Mouse (Mus musculus): ENCODE data around the gene Csnk1e. TPM values are rescaled to one million over a fixed set of nuclear protein-coding genes. Genes with fewer than 3 reads are reported as not detected.
A peak's percentile ranks its signal among the peaks of the same experiment; 100 is the strongest.
"Not testable (repeated sequence)": the region's sequence is repeated elsewhere in the genome, so short reads cannot be mapped to it uniquely, and the experiment has no call there.

The Csnk1e gene
- polyA plus RNA-seq, 1 experiment from 2014 or later = 193 TPM

GRCm38 (mm10) chr15:79477227-79477626 is 21.9 kb upstream of the Csnk1e start:
- Histone ChIP-seq H3K9ac (ENCODE audit: low read depth, low read length) (no peak overlapping the region), H3K4me2 (ENCODE audit: low read length) (no peak overlapping the region), H3K27me3 (ENCODE audit: control insufficient read depth, insufficient read depth, low read depth, low read length) (no peaks in the 10 kb centered on the region), H3K27ac (ENCODE audit: low read length) (no peak overlapping the region), H3K4me3 (ENCODE audit: low read depth, low read length) (no peak overlapping the region), H3K9me3 (replicated peaks; ENCODE audit: control insufficient read depth, low read length, poor library complexity, severe bottlenecking) (no peaks in the 10 kb centered on the region; the same call in 1 of the 2 replicates), H3K4me1 (ENCODE audit: control insufficient read depth, insufficient read depth, low read length) (no peaks in the 10 kb centered on the region), H3K36me3 (ENCODE audit: control insufficient read depth, insufficient read depth, low read length) (no peaks in the 10 kb centered on the region)
- no peak for ATAC-seq
- 64% methylated on average over 6 of the region's 6 CpGs for WGBS

GRCm38 (mm10) chr15:79473638-79474355 is 18.4 kb upstream of the Csnk1e start:
- no peak for ATAC-seq
- H3K4me2 ChIP-seq (ENCODE audit: low read length) = no peak overlapping the region
- no peaks in the 10 kb centered on the region for H3K36me3 ChIP-seq (ENCODE audit: control insufficient read depth, insufficient read depth, low read length)
- no peak overlapping the region for H3K9ac ChIP-seq (ENCODE audit: low read depth, low read length)
- no peak overlapping the region for H3K4me3 ChIP-seq (ENCODE audit: low read depth, low read length)
- no peaks in the 10 kb centered on the region for H3K27me3 ChIP-seq (ENCODE audit: control insufficient read depth, insufficient read depth, low read depth, low read length)
- WGBS = 61% methylated on average over 12 of the region's 12 CpGs
- H3K4me1 ChIP-seq (ENCODE audit: control insufficient read depth, insufficient read depth, low read length) = peaks cover 7% of the 10 kb centered on the region; the same call in 1 of the 2 replicates
- H3K27ac ChIP-seq (ENCODE audit: low read length) = no peak overlapping the region
- H3K9me3 ChIP-seq (replicated peaks; ENCODE audit: control insufficient read depth, low read length, poor library complexity, severe bottlenecking) = no peaks in the 10 kb centered on the region; the same call in 1 of the 2 replicates

GRCm38 (mm10) chr15:79473042-79473441 is 17.7 kb upstream of the Csnk1e start:
- peaks cover 7% of the 10 kb centered on the region; the same call in 1 of the 2 replicates for H3K4me1 ChIP-seq (ENCODE audit: control insufficient read depth, insufficient read depth, low read length)
- H3K9ac ChIP-seq (ENCODE audit: low read depth, low read length) = no peak overlapping the region
- WGBS = 94% methylated on average over 5 of the region's 5 CpGs
- H3K27me3 ChIP-seq (ENCODE audit: control insufficient read depth, insufficient read depth, low read depth, low read length) = no peaks in the 10 kb centered on the region
- H3K4me3 ChIP-seq (ENCODE audit: low read depth, low read length) = no peak overlapping the region
- H3K36me3 ChIP-seq (ENCODE audit: control insufficient read depth, insufficient read depth, low read length) = no peaks in the 10 kb centered on the region
- no peak overlapping the region for H3K4me2 ChIP-seq (ENCODE audit: low read length)
- ATAC-seq = no peak
- no peaks in the 10 kb centered on the region; the same call in 1 of the 2 replicates for H3K9me3 ChIP-seq (replicated peaks; ENCODE audit: control insufficient read depth, low read length, poor library complexity, severe bottlenecking)
- no peak overlapping the region for H3K27ac ChIP-seq (ENCODE audit: low read length)

GRCm38 (mm10) chr15:79471095-79471494 is 15.7 kb upstream of the Csnk1e start:
- Histone ChIP-seq H3K9ac (ENCODE audit: low read depth, low read length) (peak overlapping the region; percentile 50), H3K4me3 (ENCODE audit: low read depth, low read length) (peak overlapping the region; percentile 23), H3K4me2 (ENCODE audit: low read length) (peak overlapping the region; percentile 46), H3K27ac (ENCODE audit: low read length) (no peak overlapping the region), H3K27me3 (ENCODE audit: control insufficient read depth, insufficient read depth, low read depth, low read length) (no peaks in the 10 kb centered on the region), H3K4me1 (ENCODE audit: control insufficient read depth, insufficient read depth, low read length) (peaks cover 7% of the 10 kb centered on the region; the same call in 1 of the 2 replicates), H3K36me3 (ENCODE audit: control insufficient read depth, insufficient read depth, low read length) (no peaks in the 10 kb centered on the region), H3K9me3 (replicated peaks; ENCODE audit: control insufficient read depth, low read length, poor library complexity, severe bottlenecking) (no peaks in the 10 kb centered on the region; the same call in 1 of the 2 replicates)
- ATAC-seq = no peak
- 54% methylated on average over 10 of the region's 10 CpGs for WGBS

- Histone ChIP-seq H3K4me2 (ENCODE audit: low read length) (peak overlapping the region; percentile 46), H3K4me1 (ENCODE audit: control insufficient read depth, insufficient read depth, low read length) (peaks cover 7% of the 10 kb centered on the region; the same call in 1 of the 2 replicates), H3K36me3 (ENCODE audit: control insufficient read depth, insufficient read depth, low read length) (no peaks in the 10 kb centered on the region), H3K9ac (ENCODE audit: low read depth, low read length) (peak overlapping the region; percentile 50), H3K9me3 (replicated peaks; ENCODE audit: control insufficient read depth, low read length, poor library complexity, severe bottlenecking) (no peaks in the 10 kb centered on the region; the same call in 1 of the 2 replicates), H3K4me3 (ENCODE audit: low read depth, low read length) (peak overlapping the region; percentile 23), H3K27ac (ENCODE audit: low read length) (no peak overlapping the region), H3K27me3 (ENCODE audit: control insufficient read depth, insufficient read depth, low read depth, low read length) (no peaks in the 10 kb centered on the region)
- ATAC-seq = no peak
- WGBS = 29% methylated on average over 17 of the region's 17 CpGs
Observed at GRCm38 (mm10) chr15:79470583-79470982, 15.2 kb upstream of the Csnk1e start.

- H3K36me3 ChIP-seq (ENCODE audit: control insufficient read depth, insufficient read depth, low read length) = no peaks in the 10 kb centered on the region
- H3K4me3 ChIP-seq (ENCODE audit: low read depth, low read length) = no peak overlapping the region
- H3K27me3 ChIP-seq (ENCODE audit: control insufficient read depth, insufficient read depth, low read depth, low read length) = no peaks in the 10 kb centered on the region
- H3K27ac ChIP-seq (ENCODE audit: low read length) = no peak overlapping the region
- WGBS = 72% methylated on average over 5 of the region's 5 CpGs
- no peak overlapping the region for H3K4me2 ChIP-seq (ENCODE audit: low read length)
- H3K9ac ChIP-seq (ENCODE audit: low read depth, low read length) = no peak overlapping the region
- peaks cover 7% of the 10 kb centered on the region; the same call in 1 of the 2 replicates for H3K4me1 ChIP-seq (ENCODE audit: control insufficient read depth, insufficient read depth, low read length)
- no peaks in the 10 kb centered on the region for H3K9me3 ChIP-seq (replicated peaks; ENCODE audit: control insufficient read depth, low read length, poor library complexity, severe bottlenecking)
- ATAC-seq = no peak
Observed at GRCm38 (mm10) chr15:79469577-79469976, 14.2 kb upstream of the Csnk1e start.

GRCm38 (mm10) chr15:79466601-79467286 is 11.4 kb upstream of the Csnk1e start:
- H3K4me2 ChIP-seq (ENCODE audit: low read length) = no peak overlapping the region
- 5% methylated on average over 18 of the region's 18 CpGs for WGBS

GRCm38 (mm10) chr15:79456546-79456945 is 1.2 kb upstream of the Csnk1e start:
- peaks cover 3% of the 10 kb centered on the region; the same call in 1 of the 2 replicates for H3K27me3 ChIP-seq (ENCODE audit: control insufficient read depth, insufficient read depth, low read depth, low read length)
- 80% methylated on average over 6 of the region's 6 CpGs for WGBS
- H3K4me1 ChIP-seq (ENCODE audit: control insufficient read depth, insufficient read depth, low read length) = peaks cover 10% of the 10 kb centered on the region
- no peaks in the 10 kb centered on the region for H3K9me3 ChIP-seq (replicated peaks; ENCODE audit: control insufficient read depth, low read length, poor library complexity, severe bottlenecking)
- H3K36me3 ChIP-seq (ENCODE audit: control insufficient read depth, insufficient read depth, low read length) = no peaks in the 10 kb centered on the region
- H3K4me2 ChIP-seq (ENCODE audit: low read length) = no peak overlapping the region
- no peak overlapping the region for H3K9ac ChIP-seq (ENCODE audit: low read depth, low read length)
- no peak overlapping the region for H3K4me3 ChIP-seq (ENCODE audit: low read depth, low read length)
- no peak overlapping the region for H3K27ac ChIP-seq (ENCODE audit: low read length)
- no peak for ATAC-seq

More at GRCm38 (mm10) chr15:79466601-79467286, 11.4 kb upstream of the Csnk1e start:
- no peak overlapping the region for H3K4me3 ChIP-seq (ENCODE audit: low read depth, low read length)
- no peak overlapping the region for H3K27ac ChIP-seq (ENCODE audit: low read length)
- H3K4me1 ChIP-seq (ENCODE audit: control insufficient read depth, insufficient read depth, low read length) = peaks cover 7% of the 10 kb centered on the region; the same call in 1 of the 2 replicates
- ATAC-seq = peak; percentile 87
- H3K36me3 ChIP-seq (ENCODE audit: control insufficient read depth, insufficient read depth, low read length) = no peaks in the 10 kb centered on the region
- H3K27me3 ChIP-seq (ENCODE audit: control insufficient read depth, insufficient read depth, low read depth, low read length) = no peaks in the 10 kb centered on the region
- no peaks in the 10 kb centered on the region for H3K9me3 ChIP-seq (replicated peaks; ENCODE audit: control insufficient read depth, low read length, poor library complexity, severe bottlenecking)
- H3K9ac ChIP-seq (ENCODE audit: low read depth, low read length) = no peak overlapping the region

- H3K27me3 ChIP-seq (ENCODE audit: control insufficient read depth, insufficient read depth, low read depth, low read length); H3K4me2 ChIP-seq (ENCODE audit: low read length); ATAC-seq; H3K9ac ChIP-seq (ENCODE audit: low read depth, low read length); H3K27ac ChIP-seq (ENCODE audit: low read length); H3K36me3 ChIP-seq (ENCODE audit: control insufficient read depth, insufficient read depth, low read length); H3K4me1 ChIP-seq (ENCODE audit: control insufficient read depth, insufficient read depth, low read length); H3K9me3 ChIP-seq (replicated peaks; ENCODE audit: control insufficient read depth, low read length, poor library complexity, severe bottlenecking); H3K4me3 ChIP-seq (ENCODE audit: low read depth, low read length): not testable (repeated sequence)
- 48% methylated on average over 6 of the region's 6 CpGs for WGBS
Observed at GRCm38 (mm10) chr15:79456104-79456503, 738 bp upstream of the Csnk1e start.
